Mouse (Mus musculus) midbrain, postnatal 0 days (tissue): ENCODE data around the gene Pmm1. TPM values are rescaled to one million over a fixed set of nuclear protein-coding genes. Genes with fewer than 3 reads are reported as not detected.

ENCODE experiments used
- ATAC-seq: fragments of 200-750 bp; cut with Nextera tagmentation; 2 replicates; pipeline ENCODE4 v1.8.0; 2017; ENCODE audit warnings: moderate number of reproducible peaks, mild to moderate bottlenecking, moderate TSS enrichment, moderate library complexity; ENCODE audit not compliant: low FRiP score
- DNase-seq: peaks from one replicate; pipeline ENCODE4 v3.0.0-alpha.2; 2015; ENCODE audit warnings: low spot score
- H3K27ac ChIP-seq: fragments of 300-500 bp; sonication (generic); 2 replicates; pipeline ENCODE4 v1.5.1; 2014; ENCODE audit warnings: low read depth, mild to moderate bottlenecking, low read length, mixed read lengths
- H3K27me3 ChIP-seq: fragments of 300-500 bp; sonication (generic); 2 replicates; pipeline ENCODE4 v1.6.1; 2014; ENCODE audit warnings: low read length, control low read depth, mixed read lengths; ENCODE audit not compliant: insufficient read depth
- H3K36me3 ChIP-seq: fragments of 300-500 bp; sonication (generic); 2 replicates; pipeline ENCODE4 v1.6.1; 2014; ENCODE audit warnings: low read length, control low read depth, mixed read lengths; ENCODE audit not compliant: insufficient read depth
- H3K4me1 ChIP-seq: fragments of 300-500 bp; sonication (generic); 2 replicates; pipeline ENCODE4 v1.6.1; 2014; ENCODE audit warnings: mild to moderate bottlenecking, control low read depth, antibody characterized with exemption, low read length, mixed read lengths; ENCODE audit not compliant: insufficient read depth
- H3K4me2 ChIP-seq: fragments of 300-500 bp; sonication (generic); 2 replicates; pipeline ENCODE4 v1.6.1; 2014; ENCODE audit warnings: low read depth, mild to moderate bottlenecking, low read length, mixed read lengths; ENCODE audit not compliant: poor library complexity, severe bottlenecking
- H3K4me3 ChIP-seq: fragments of 300-500 bp; sonication (generic); 2 replicates; pipeline ENCODE4 v1.5.1; 2014; ENCODE audit warnings: low read depth, mild to moderate bottlenecking, low read length, moderate library complexity
- H3K9ac ChIP-seq: fragments of 300-500 bp; sonication (generic); replicated peaks from 2 replicates; pipeline ENCODE4 v1.6.1; 2014; ENCODE audit warnings: mild to moderate bottlenecking, low read length, moderate library complexity, mixed read lengths; ENCODE audit not compliant: poor library complexity, severe bottlenecking
- H3K9me3 ChIP-seq: fragments of 300-500 bp; sonication (generic); 2 replicates; pipeline ENCODE4 v1.6.1; 2016; ENCODE audit warnings: low read length, control low read depth
- CTCF ChIP-seq: IDR thresholded peaks from 2 replicates; pipeline ENCODE4 v1.5.1; 2016; ENCODE audit warnings: antibody characterized with exemption, mild to moderate bottlenecking
- WGBS: fragments of 180-500 bp; shearing (Covaris S2); extraction: QIAGEN DNeasy Blood & Tissue Kit; methylation state at CpG from one replicate; pipeline ENCODE4 v1.1.7; 2014; 5-methylcytosine and 5-hydroxymethylcytosine counted together
- polyA plus RNA-seq: library from polyadenylated mRNA; unstranded; fragments of >200 nt; fragmentation: Nextera tagmentation; extraction: Ambion mirVana; gene quantifications from 2 replicates; pipeline ENCODE4 v1.2.1, GENCODE M21; 2015
- total RNA-seq: library from RNA; depleted of rRNA; stranded (reverse); fragments of >200 nt; gene quantifications from 2 replicates; pipeline ENCODE4 v1.2.3, GENCODE M21; 2014

Gene Pmm1
- total and polyA plus RNA-seq, 2 experiments from 2014 or later: 122 to 172 TPM

DNA sequence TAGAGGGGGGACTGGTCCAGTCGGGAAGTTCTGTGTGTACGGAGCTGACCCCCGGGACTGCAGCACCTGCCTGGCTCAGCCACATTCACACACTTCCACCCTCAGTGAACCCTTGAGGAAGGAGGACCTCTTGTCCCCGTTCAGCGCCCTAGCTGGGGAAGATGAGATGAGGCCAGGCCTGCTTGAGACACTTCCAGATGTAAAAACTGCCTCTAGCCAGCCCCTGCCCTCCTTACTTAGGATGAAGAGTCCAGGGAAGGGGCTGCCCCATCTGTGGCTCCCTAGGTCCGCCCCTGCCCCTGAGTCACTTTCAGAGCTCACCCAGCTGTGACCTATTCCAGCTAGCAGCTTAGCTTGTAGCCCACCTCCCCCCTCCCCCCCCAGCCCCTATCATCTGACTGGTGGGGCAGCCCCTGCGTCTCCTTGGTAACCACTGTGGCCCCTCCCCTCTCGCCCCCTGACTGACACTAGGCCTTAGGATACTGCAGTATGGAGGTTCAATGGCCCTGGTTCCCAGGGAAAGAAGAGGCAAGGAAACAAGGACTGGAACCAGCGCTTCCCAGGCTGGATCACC lies 17.5 kb downstream of the Pmm1 start:
- Histone ChIP-seq H3K27me3 (no peaks in the 10 kb centered on the region), H3K9ac (no peak overlapping the region), H3K4me1 (0 out of 2 replicates have a peak, but pooled peaks cover 10% of the 10 kb centered on the region), H3K9me3 (no peaks in the 10 kb centered on the region), H3K27ac (peak overlapping the region; percentile 32; the same call in 1 of the 2 replicates), H3K4me3 (no peak overlapping the region), H3K4me2 (no peak overlapping the region), H3K36me3 (peaks cover 20% of the 10 kb centered on the region)
- 12% methylated on average over 9 of the region's 9 CpGs for WGBS
- ATAC-seq: no peak
- no peak for TF ChIP-seq CTCF
- DNase-seq: no peak

DNA sequence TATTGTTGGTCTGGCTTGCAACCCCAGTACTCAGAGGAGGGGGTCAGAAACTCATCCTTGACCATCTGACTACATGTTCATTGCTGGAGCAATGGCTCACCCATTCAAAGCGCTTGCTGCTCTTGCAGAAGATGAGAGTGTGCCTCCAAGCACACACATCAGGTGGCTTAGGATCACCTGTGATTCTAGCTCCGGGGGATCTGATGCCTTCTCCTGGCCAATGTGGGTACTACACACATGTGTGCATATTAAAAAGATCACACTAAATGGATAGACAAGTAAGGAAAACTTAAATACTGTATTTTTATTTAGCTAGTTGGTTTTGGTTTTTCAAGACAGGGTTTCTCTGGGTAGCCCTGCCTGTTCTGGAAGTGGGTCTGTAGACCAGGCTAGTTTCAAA lies 19.7 kb downstream of the Pmm1 start:
- 0 out of 2 replicates have a peak, but pooled peaks cover 4% of the 10 kb centered on the region for H3K36me3 ChIP-seq
- H3K4me2 ChIP-seq: no peak overlapping the region
- peaks cover 17% of the 10 kb centered on the region; the same call in 1 of the 2 replicates for H3K4me1 ChIP-seq
- TF ChIP-seq CTCF: peak; percentile 49
- no peak overlapping the region for H3K9ac ChIP-seq
- no peak overlapping the region for H3K4me3 ChIP-seq
- 95% methylated on average over 2 of the region's 2 CpGs for whole genome bisulfite sequencing
- DNase-seq: no peak
- no peaks in the 10 kb centered on the region for H3K27me3 ChIP-seq
- no peak for ATAC-seq
- H3K27ac ChIP-seq: no peak overlapping the region
- no peaks in the 10 kb centered on the region for H3K9me3 ChIP-seq

DNA sequence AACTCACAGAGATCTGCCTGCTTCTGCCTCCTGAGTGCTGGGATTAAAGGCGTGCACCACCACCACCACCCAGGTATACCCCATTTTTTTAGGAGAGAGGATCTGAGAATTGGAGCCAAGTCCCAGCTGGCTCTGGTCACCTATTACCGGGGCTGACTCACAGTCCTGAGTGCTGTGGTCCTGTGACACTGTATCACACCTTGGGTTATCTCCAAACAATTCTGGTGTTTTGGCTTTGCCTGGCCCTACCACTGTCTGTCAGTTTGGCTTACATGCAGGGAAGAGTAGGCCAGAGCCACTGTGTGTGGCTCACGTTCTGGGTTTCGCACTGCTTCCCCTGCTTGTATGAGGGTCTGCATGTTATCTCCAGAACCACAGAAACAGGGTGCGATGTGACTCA lies 20.5 kb downstream of the Pmm1 start:
- no peak for TF ChIP-seq CTCF
- no peak for ATAC-seq

GRCm38 (mm10) chr15:81939774-81940173 lies 21.0 kb downstream of the Pmm1 start:
- no peak overlapping the region for H3K4me3 ChIP-seq
- WGBS: 93% methylated on average over 4 of the region's 4 CpGs
- no peak for ATAC-seq

More for the DNA sequence above, 20.5 kb downstream of the Pmm1 start:
- Histone ChIP-seq H3K9ac (no peak overlapping the region), H3K4me3 (no peak overlapping the region), H3K4me2 (no peak overlapping the region), H3K9me3 (no peaks in the 10 kb centered on the region), H3K4me1 (peaks cover 17% of the 10 kb centered on the region; the same call in 1 of the 2 replicates), H3K36me3 (0 out of 2 replicates have a peak, but pooled peaks cover 4% of the 10 kb centered on the region), H3K27me3 (no peaks in the 10 kb centered on the region), H3K27ac (no peak overlapping the region)
- 91% methylated on average over 5 of the region's 5 CpGs for WGBS
- no peak for DNase-seq

DNA sequence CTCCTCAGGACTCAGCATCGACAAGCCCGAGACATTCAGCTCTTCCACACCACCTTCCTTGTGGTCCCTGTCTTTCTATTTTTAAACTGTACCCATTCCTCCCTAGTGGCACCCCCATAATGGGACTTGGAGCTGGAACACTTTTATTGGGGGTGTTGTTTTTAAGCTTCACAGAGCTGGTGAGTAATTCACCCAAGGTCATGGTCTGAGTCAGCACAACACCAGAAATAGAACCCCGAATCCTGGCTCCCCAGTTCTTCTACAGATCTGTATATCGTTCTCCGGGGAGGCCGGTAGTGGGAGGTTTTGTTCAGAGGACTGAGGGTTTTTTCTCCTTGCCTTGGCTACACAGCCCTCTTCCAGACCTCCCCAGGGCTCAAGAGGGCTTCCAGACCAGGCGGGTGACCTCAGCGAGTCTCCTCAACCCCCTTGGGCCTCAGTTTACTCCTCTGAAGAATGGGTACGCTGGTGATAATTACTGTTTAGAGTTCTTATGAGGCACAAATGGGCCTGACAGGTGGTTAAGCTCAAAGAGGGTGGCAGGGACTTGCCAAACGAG lies 21.5 kb downstream of the Pmm1 start:
- no peak overlapping the region; the same call in 1 of the 2 replicates for H3K9ac ChIP-seq
- WGBS: 92% methylated on average over 10 of the region's 10 CpGs
- no peak for ATAC-seq
- peak overlapping the region; percentile 70 for H3K4me2 ChIP-seq
- H3K27ac ChIP-seq: no peak overlapping the region
- H3K9me3 ChIP-seq: no peaks in the 10 kb centered on the region
- peaks cover 17% of the 10 kb centered on the region; the same call in 1 of the 2 replicates for H3K4me1 ChIP-seq
- no peak for DNase-seq
- no peak overlapping the region for H3K4me3 ChIP-seq
- H3K27me3 ChIP-seq: no peaks in the 10 kb centered on the region
- 0 out of 2 replicates have a peak, but pooled peaks cover 4% of the 10 kb centered on the region for H3K36me3 ChIP-seq
- no peak for TF ChIP-seq CTCF

More at GRCm38 (mm10) chr15:81939774-81940173, 21.0 kb downstream of the Pmm1 start:
- Histone ChIP-seq H3K36me3 (0 out of 2 replicates have a peak, but pooled peaks cover 4% of the 10 kb centered on the region), H3K4me2 (no peak overlapping the region), H3K9me3 (no peaks in the 10 kb centered on the region), H3K27me3 (no peaks in the 10 kb centered on the region), H3K9ac (no peak overlapping the region), H3K4me1 (peaks cover 17% of the 10 kb centered on the region; the same call in 1 of the 2 replicates), H3K27ac (no peak overlapping the region)
- TF ChIP-seq CTCF: no peak
- no peak for DNase-seq

- peaks cover 17% of the 10 kb centered on the region; the same call in 1 of the 2 replicates for H3K4me1 ChIP-seq
- WGBS: 38% methylated on average over 2 of the region's 2 CpGs
- H3K9me3 ChIP-seq: no peaks in the 10 kb centered on the region
- H3K4me2 ChIP-seq: peak overlapping the region; percentile 70
- H3K9ac ChIP-seq: peak overlapping the region; percentile 83
- DNase-seq (peak; percentile 75), ATAC-seq (no peak)
- H3K27ac ChIP-seq: peak overlapping the region; percentile 94
- peak; percentile 78 for TF ChIP-seq CTCF
- H3K27me3 ChIP-seq: no peaks in the 10 kb centered on the region
- H3K4me3 ChIP-seq: peak overlapping the region; percentile 70
- 0 out of 2 replicates have a peak, but pooled peaks cover 4% of the 10 kb centered on the region for H3K36me3 ChIP-seq
Measured at GRCm38 (mm10) chr15:81938246-81938645, 22.5 kb downstream of the Pmm1 start.
